Mouse (Mus musculus) limb, embryonic 14.5 days (tissue): ENCODE results near the gene Phtf2. TPM values are rescaled to one million over a fixed set of nuclear protein-coding genes. Genes with fewer than 3 reads are reported as not detected.

Experiments
- ATAC-seq: fragments of 200-750 bp; cut with Nextera tagmentation; 2 replicates; pipeline ENCODE4 v1.8.0; 2017; ENCODE audit warnings: low read depth, moderate number of reproducible peaks, moderate TSS enrichment; ENCODE audit not compliant: low FRiP score
- DNase-seq: peaks from one replicate; pipeline ENCODE4 v3.0.0-alpha.2; 2015; ENCODE audit warnings: low spot score
- H3K27ac ChIP-seq: fragments of 300-500 bp; sonication (generic); replicated peaks from 2 replicates; pipeline ENCODE4 v1.5.1; 2014; ENCODE audit warnings: low read depth, mild to moderate bottlenecking, low read length, moderate library complexity, mixed read lengths
- H3K27me3 ChIP-seq: fragments of 300-500 bp; sonication (generic); 2 replicates; pipeline ENCODE4 v1.6.1; 2014; ENCODE audit warnings: low read length, mixed read lengths; ENCODE audit not compliant: control insufficient read depth, insufficient read depth
- H3K36me3 ChIP-seq: fragments of 300-500 bp; sonication (generic); 2 replicates; pipeline ENCODE4 v1.6.1; 2014; ENCODE audit warnings: mild to moderate bottlenecking, low read length, moderate library complexity, mixed read lengths; ENCODE audit not compliant: control insufficient read depth, insufficient read depth
- H3K4me1 ChIP-seq: fragments of 300-500 bp; sonication (generic); 2 replicates; pipeline ENCODE4 v1.6.1; 2014; ENCODE audit warnings: antibody characterized with exemption, low read length, mixed read lengths; ENCODE audit not compliant: control insufficient read depth, insufficient read depth
- H3K4me2 ChIP-seq: fragments of 300-500 bp; sonication (generic); replicated peaks from 2 replicates; pipeline ENCODE4 v1.6.1; 2014; ENCODE audit warnings: low read depth, mild to moderate bottlenecking, low read length, moderate library complexity; ENCODE audit not compliant: severe bottlenecking
- H3K4me3 ChIP-seq: fragments of 300-500 bp; sonication (generic); replicated peaks from 2 replicates; pipeline ENCODE4 v1.5.1; 2014; ENCODE audit warnings: low read length
- H3K9ac ChIP-seq: fragments of 300-500 bp; sonication (generic); 2 replicates; pipeline ENCODE4 v1.6.1; 2014; ENCODE audit warnings: mild to moderate bottlenecking, low read depth, low read length, moderate library complexity; ENCODE audit not compliant: severe bottlenecking
- H3K9me3 ChIP-seq: fragments of 300-500 bp; sonication (generic); 2 replicates; pipeline ENCODE4 v1.6.1; 2016; ENCODE audit warnings: low read length; ENCODE audit not compliant: control insufficient read depth
- POLR2A ChIP-seq: fragments of 200-500 bp; IDR thresholded peaks from 2 replicates; pipeline ENCODE4 v1.8.0; 2012; ENCODE audit warnings: inconsistent platforms, mild to moderate bottlenecking, moderate library complexity, borderline replicate concordance; ENCODE audit not compliant: insufficient read depth, insufficient read length; ENCODE audit errors: extremely low read depth
- WGBS: fragments of 180-500 bp; shearing (Covaris S2); extraction: QIAGEN DNeasy Blood & Tissue Kit; methylation state at CpG from one replicate; pipeline ENCODE4 v1.1.7; 2014; 5-methylcytosine and 5-hydroxymethylcytosine counted together
- polyA plus RNA-seq, 2 experiments: library from polyadenylated mRNA; depleted of rRNA in 1 of 2; stranded (reverse) in 1 of 2; unstranded in 1 of 2; fragments of >200 nt; fragmentation: Nextera tagmentation in 1 of 2; extraction: Ambion mirVana in 1 of 2; gene quantifications; 2 replicates each; pipeline versions ENCODE4 v1.2.1 to v1.2.3; 2012 to 2014

Phtf2 gene
- polyA plus RNA-seq, 2 experiments: 8.6 to 14.9 TPM

- no peak overlapping the region for H3K4me3 ChIP-seq
- ATAC-seq (no peak), DNase-seq (no peak)
- no peak overlapping the region for H3K9ac ChIP-seq
- 68% methylated on average over 3 of the region's 3 CpGs for whole genome bisulfite sequencing
- no peaks in the 10 kb centered on the region for H3K27me3 ChIP-seq
- no peaks in the 10 kb centered on the region for H3K9me3 ChIP-seq
- H3K27ac ChIP-seq: no peak overlapping the region
- no peak for TF ChIP-seq POLR2A
- H3K4me1 ChIP-seq: no peaks in the 10 kb centered on the region
- no peaks in the 10 kb centered on the region for H3K36me3 ChIP-seq
- no peak overlapping the region for H3K4me2 ChIP-seq
Observed at GRCm38 (mm10) chr5:20924608-20925007, 42.7 kb upstream of the Phtf2 start.

DNA sequence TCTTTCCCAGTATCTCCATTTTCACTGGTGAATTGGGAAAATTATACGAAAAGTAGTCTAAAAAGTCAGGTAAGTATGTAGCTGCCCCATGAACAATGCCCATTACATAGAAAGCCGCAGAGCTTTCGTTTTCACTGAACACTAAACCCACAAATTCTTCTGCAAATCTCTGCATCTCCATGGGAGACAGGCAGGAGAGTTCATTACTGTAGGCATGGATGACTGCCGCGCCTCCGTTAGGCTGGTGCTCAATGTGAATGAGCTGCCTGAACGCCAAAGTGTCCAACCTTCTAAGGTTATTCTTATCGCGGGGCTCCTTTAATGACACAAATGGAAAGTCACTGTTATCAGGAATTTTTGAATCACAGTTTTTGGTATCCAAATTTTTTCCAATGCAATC is 37.6 kb upstream of the Phtf2 start:
- 94% methylated on average over 9 of the region's 9 CpGs for WGBS
- ATAC-seq: no peak

DNA sequence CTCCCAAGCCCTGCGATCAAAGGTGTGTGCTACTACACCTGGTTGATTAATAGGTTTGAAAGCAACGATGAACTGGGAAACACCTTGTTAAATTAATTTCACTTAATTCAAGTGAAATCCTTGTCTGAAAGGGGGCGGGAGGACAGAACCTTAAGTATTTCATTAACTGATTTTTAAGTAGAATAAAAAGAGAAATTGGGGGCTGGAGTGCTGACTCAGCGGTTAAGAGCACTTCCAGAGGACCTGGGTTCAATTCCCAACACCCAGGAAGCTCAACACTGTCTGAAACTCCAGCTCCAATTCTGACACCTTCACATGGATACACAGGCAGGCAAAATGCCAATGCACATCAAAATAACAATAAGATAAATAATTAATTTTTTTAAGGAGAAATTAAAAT is 37.0 kb upstream of the Phtf2 start:
- no peak for TF ChIP-seq POLR2A
- no peak for ATAC-seq

More for the DNA sequence above, 37.6 kb upstream of the Phtf2 start:
- no peak overlapping the region for H3K27ac ChIP-seq
- no peak overlapping the region for H3K4me2 ChIP-seq
- H3K27me3 ChIP-seq: no peaks in the 10 kb centered on the region
- H3K36me3 ChIP-seq: peaks cover 4% of the 10 kb centered on the region; the same call in 1 of the 2 replicates
- no peak for DNase-seq
- no peak for TF ChIP-seq POLR2A
- no peaks in the 10 kb centered on the region for H3K4me1 ChIP-seq
- H3K9me3 ChIP-seq: no peaks in the 10 kb centered on the region
- no peak overlapping the region for H3K9ac ChIP-seq
- H3K4me3 ChIP-seq: no peak overlapping the region

GRCm38 (mm10) chr5:20913372-20914275 is 31.7 kb upstream of the Phtf2 start:
- H3K4me2 ChIP-seq: no peak overlapping the region
- H3K27ac ChIP-seq: no peak overlapping the region
- H3K9me3 ChIP-seq: no peaks in the 10 kb centered on the region
- H3K4me1 ChIP-seq: no peaks in the 10 kb centered on the region
- DNase-seq (peak; percentile 72), ATAC-seq (peak; percentile 34; the same call in 1 of the 2 replicates)
- H3K9ac ChIP-seq: no peak overlapping the region
- 68% methylated on average over 11 of the region's 11 CpGs for WGBS
- H3K4me3 ChIP-seq: no peak overlapping the region
- peaks cover 6% of the 10 kb centered on the region; the same call in 1 of the 2 replicates for H3K36me3 ChIP-seq
- no peak for TF ChIP-seq POLR2A
- H3K27me3 ChIP-seq: no peaks in the 10 kb centered on the region

More for the DNA sequence above, 37.0 kb upstream of the Phtf2 start:
- no peak overlapping the region for H3K9ac ChIP-seq
- 95% methylated on average over 4 of the region's 4 CpGs for WGBS
- no peaks in the 10 kb centered on the region for H3K9me3 ChIP-seq
- H3K4me3 ChIP-seq: no peak overlapping the region
- no peak overlapping the region for H3K4me2 ChIP-seq
- no peak for DNase-seq
- H3K27me3 ChIP-seq: no peaks in the 10 kb centered on the region
- H3K36me3 ChIP-seq: peaks cover 6% of the 10 kb centered on the region; the same call in 1 of the 2 replicates
- no peaks in the 10 kb centered on the region for H3K4me1 ChIP-seq
- H3K27ac ChIP-seq: no peak overlapping the region

DNA sequence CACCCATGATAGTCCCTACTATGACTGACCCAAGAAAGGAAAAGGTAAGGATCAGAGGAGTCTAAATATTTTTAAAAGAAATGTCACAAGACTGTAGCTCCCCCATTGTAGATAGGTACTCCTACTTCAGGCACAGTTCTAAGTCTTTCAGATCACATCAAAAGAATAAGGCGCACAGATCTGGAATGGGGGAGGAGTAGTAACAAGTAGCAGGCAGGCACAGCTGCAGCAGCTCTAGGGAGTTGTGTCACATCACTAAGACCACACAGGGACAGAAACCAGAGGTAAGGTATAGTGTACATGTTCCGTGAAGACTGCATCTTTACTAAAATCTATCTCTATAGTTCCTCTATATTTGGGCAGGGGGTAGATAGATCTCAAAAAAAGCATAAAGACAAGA is 29.8 kb upstream of the Phtf2 start:
- Histone ChIP-seq H3K9me3 (no peaks in the 10 kb centered on the region), H3K4me1 (no peaks in the 10 kb centered on the region), H3K9ac (no peak overlapping the region), H3K27ac (no peak overlapping the region), H3K4me2 (no peak overlapping the region), H3K27me3 (no peaks in the 10 kb centered on the region), H3K36me3 (peaks cover 16% of the 10 kb centered on the region), H3K4me3 (no peak overlapping the region)
- ATAC-seq (no peak), DNase-seq (no peak)
- WGBS: 81% methylated on average over 2 of the region's 2 CpGs
- TF ChIP-seq POLR2A: no peak
